Mouse (Mus musculus): ENCODE results near the gene Myo5c.
A peak's percentile ranks its signal among the peaks of the same experiment; 100 is the strongest.

Myo5c gene

GRCm38 (mm10) chr9:75275051-75275450, 43.2 kb downstream of the Myo5c start:
- DNase-seq (ENCODE audit: low read depth, low spot score): no peak

DNA sequence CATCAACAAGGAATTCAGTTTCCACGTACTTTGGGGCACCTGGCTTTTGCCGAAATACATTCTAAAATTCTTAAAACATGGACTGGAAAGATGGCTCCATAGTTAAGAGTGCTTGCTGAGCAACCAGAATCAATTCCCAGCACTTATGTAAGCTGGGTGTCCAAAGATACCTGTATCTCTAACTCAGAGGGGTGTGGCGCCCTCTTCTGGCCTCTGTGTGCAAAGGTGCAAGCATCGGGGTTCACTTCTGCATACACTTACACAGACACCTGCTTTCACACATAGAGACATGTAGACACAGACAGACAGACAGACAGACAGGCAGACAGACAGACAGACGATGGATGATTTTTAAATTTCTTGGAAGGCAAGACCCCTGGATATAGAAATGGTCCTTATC, 49.0 kb downstream of the Myo5c start:
- peak; percentile 54 for DNase-seq (ENCODE audit: low read depth, low spot score)

DNA sequence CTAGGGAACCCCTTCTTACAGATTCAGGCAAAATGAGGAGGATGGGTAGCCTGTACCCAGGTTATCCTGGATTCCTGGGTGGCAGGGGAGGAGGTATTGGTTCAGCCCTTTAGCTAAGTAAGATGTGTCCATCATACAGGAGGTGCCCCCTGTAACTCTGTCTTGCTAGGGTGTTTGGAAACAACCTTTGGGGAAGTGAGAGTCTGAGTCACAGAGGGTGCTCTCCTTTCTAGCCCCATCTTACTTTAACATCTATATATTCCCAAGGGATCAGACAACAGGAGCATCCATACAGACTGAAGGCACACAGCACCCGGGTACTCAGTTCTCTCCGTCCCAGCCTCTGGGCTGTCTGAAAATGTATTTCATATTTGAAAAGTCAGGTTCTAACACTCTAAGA, 50.4 kb downstream of the Myo5c start:
- no peak for DNase-seq (ENCODE audit: low read depth, low spot score)

- peak; percentile 77 for DNase-seq (ENCODE audit: low read depth, low spot score)
Measured at GRCm38 (mm10) chr9:75282830-75283229, 51.0 kb downstream of the Myo5c start.

- DNase-seq (ENCODE audit: low read depth, low spot score): no peak
Measured at GRCm38 (mm10) chr9:75283636-75284035, 51.8 kb downstream of the Myo5c start.

GRCm38 (mm10) chr9:75285363-75285762, 53.5 kb downstream of the Myo5c start:
- peak; percentile 36 for DNase-seq (ENCODE audit: low read depth, low spot score)

GRCm38 (mm10) chr9:75287636-75288035, 55.8 kb downstream of the Myo5c start:
- DNase-seq (ENCODE audit: low read depth, low spot score): peak; percentile 60

- DNase-seq (ENCODE audit: low read depth, low spot score): peak; percentile 73
Measured at GRCm38 (mm10) chr9:75289545-75289944, 57.7 kb downstream of the Myo5c start.

DNA sequence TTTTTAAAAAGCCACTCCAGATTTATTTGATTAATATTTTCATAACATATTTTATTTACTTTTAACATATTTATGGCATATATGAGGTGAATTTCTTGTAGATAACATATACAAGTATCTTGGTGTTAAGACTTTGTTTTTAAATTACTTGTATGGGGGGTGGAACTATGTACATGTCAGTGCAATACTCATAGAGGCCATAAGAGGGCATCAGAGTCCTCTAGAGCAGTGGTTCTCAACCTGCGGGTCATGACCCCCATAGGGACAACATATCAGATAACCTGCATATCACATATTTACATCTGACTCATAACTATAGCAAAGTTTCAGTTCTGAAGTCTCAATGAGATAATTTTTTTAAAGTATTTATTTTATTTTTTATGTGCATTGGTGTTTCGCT, 67.5 kb downstream of the Myo5c start:
- peak; percentile 70 for DNase-seq (ENCODE audit: low read depth, low spot score)

DNA sequence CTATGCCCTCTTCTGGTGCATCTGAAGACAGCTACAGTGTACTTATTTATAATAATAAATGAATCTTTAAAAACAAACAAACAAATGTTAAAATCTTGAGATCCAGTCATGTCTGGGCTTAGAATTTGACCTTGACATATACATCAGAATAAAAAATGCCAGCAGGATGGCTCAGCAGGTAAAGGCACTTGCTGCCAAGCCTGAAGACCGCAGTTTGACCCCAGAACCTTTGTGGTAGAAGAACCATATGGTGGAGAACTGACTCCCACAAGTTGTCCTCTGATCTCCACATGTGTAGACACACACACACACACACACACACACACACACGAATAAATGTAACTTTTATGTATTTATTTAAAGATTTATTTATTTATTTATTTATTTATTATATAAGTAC, 71.2 kb downstream of the Myo5c start:
- peak; percentile 62 for DNase-seq (ENCODE audit: low read depth, low spot score)

DNA sequence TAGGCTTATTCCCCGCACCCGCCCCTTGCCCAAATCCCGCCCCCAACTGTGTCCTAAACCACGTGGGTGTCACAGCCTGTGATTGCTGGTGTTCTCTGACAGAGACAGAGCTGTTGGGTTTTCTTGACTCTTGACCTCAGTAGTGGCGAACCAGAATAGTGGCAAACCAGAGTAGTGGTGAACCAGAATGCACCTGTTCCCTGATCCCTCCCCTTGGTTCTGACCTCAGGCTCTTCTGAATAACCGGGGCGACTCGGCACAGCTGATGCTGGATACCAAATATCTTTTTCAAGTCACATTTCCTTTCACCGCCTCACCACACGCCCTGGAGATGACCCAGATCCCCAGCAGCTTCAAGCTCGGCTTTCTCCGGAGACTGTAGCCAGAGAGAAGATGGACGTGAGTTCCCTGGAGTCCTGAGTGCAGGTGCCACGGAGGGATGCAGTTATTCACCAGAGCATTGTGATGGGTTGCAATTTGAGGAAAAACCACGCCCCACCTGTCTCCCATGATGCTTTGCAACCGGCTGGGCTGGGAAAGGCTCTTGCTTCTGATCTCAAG, 72.0 kb downstream of the Myo5c start:
- peak; percentile 97 for DNase-seq (ENCODE audit: low read depth, low spot score)

DNA sequence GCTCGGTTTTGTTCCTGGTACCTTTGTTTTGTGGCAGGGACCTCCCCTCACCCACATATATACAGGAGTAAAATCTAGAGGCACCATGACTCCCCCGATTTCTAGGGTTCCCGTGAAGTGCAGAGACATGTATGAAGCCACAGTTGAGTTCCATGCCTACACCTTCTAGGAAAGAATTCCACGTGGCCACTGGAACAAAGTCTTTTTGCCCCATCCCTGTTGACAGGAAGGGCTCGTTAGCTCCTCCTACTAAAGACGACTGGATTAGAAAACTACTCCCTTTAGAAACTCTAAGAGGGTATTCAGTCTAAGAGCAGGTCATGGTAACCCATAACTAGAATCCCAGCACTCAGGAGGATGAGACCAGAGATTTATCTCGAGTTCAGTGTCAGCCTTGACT, 72.5 kb downstream of the Myo5c start:
- peak; percentile 91 for DNase-seq (ENCODE audit: low read depth, low spot score)

GRCm38 (mm10) chr9:75306126-75306898, 74.5 kb downstream of the Myo5c start, which contains the start of gene Gnb5:
TSS of gene Gnb5 (plus strand) at chr9:75306288.
- DNase-seq (ENCODE audit: low read depth, low spot score): no peak

- DNase-seq (ENCODE audit: low read depth, low spot score): no peak
Measured at GRCm38 (mm10) chr9:75307015-75307414, 75.2 kb downstream of the Myo5c start.

DNA sequence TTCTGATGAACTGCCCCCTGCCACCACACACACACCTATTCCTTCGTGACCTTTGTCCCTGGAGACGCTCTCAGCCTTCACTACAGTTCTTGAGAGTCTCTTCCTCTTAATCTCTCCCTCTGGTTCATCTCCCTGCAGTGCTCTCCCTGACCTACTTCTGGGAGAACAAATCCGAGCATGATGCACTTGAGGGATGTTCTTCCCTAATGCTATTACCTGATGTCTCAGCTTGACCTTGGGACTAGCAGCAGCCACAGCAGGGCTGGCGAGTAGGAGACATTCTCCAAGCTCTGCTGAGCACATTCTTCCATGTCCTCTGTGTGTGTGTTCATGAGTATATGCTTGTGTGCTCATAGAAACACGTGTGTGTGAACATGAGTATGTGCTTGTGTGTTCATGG, 76.8 kb downstream of the Myo5c start:
- no peak for DNase-seq (ENCODE audit: low read depth, low spot score)

GRCm38 (mm10) chr9:75312008-75312407, 80.2 kb downstream of the Myo5c start:
- DNase-seq (ENCODE audit: low read depth, low spot score): peak; percentile 86

DNA sequence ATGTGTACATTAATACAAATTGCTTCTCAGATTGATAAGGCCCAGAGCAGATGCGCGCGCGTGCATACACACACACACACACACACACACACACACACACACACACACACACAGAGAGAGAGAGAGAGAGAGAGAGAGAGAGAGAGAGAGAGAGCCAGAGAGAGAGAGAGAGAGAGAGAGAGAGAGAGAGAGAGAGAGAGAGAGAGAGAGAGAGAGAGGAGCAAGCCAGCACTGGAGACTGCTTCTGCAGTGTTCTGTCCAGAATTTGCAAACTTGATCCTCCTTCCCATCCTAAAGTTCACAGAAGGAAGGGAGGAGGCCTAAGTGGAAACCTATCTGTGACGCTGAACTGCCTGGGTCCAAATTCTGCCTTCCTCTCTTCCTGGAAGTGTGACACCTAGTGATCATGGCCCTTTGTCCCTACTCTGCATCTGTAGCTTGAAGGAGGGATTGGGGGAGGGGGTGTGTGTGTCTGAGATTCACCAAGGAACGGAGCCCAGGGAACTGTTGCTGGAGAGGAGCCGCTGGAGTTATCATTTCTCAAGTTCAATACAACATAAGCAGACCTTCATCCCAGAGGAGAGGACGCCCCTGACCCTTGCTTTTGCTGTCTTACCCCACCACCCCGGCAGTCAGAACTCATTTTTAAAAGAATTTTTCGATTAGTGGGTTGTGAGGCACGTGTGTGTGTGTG, 81.5 kb downstream of the Myo5c start:
- DNase-seq (ENCODE audit: low read depth, low spot score): peak; percentile 42

DNA sequence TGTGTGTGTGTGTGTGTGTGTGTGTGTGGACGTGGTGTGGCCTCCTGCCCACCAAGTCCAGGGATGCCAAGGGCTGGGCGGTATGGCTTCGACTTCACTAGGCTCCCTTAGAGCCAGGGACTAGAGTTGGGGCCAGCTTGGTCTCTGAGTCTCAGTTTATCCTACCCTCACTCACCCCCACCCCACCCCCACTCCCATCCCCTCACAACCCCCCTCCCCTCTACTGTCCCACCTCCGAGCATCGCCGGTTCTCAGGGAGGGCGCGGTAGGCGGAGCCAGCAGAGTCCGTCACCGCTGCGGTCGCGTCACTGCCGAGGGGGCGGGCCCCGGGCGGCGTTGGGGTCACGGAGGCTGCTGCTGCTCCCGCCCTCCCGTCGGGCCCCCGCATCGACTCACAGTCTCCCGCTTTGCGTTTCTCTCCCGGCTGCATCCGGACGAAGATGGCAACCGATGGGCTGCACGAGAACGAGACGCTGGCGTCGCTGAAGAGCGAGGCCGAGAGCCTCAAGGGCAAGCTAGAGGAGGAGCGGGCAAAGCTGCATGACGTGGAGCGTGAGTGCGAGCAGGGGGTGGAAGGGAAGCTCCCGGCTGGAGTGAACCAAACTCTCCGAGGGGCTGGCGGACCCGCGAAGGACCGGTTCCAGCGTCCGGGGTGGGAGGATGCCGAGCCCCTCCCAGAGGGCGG, 82.2 kb downstream of the Myo5c start:
- peak; percentile 82 for DNase-seq (ENCODE audit: low read depth, low spot score)

- no peak for DNase-seq (ENCODE audit: low read depth, low spot score)
Measured at GRCm38 (mm10) chr9:75314517-75315105, 82.8 kb downstream of the Myo5c start.

DNA sequence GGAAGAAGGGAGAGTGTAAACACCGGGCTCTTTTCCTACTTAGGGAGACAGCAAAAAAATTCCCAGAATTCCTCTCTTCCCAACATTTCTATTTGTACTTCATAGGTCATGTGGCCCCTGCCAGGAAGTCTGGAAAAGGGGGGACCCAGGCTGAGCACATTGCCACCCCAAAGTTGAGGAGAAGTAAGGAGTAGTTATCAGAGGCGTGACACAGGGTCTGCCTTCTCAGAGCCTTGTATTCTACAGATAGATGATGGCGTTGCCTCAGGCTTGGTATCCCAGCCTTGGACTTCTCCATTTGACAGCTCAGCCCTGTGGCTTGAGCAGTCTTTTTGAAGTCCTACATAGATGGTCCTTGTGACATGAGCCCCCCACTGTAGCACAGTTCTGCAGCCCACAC, 83.4 kb downstream of the Myo5c start:
- DNase-seq (ENCODE audit: low read depth, low spot score): no peak

DNA sequence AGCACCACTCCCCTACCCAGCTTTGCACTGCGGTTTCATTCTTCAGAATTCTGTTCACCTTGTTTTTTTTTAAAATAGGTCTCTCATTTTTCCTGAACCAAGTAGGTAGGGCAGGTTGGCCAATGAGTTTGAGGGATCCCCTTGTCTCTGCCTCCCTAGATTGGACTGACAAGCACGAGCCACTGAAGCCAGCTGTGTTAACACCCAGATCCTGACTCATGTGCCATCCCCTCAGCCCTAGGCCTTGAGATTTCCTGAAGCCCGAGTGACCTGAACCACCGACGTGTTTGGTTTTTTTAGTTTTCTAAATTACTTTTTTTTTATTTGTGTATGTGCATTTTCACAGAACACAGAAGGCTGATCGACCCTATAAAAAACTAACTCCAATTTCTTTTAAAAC, 85.0 kb downstream of the Myo5c start:
- DNase-seq (ENCODE audit: low read depth, low spot score): no peak

- no peak for DNase-seq (ENCODE audit: low read depth, low spot score)
Measured at GRCm38 (mm10) chr9:75318196-75318595, 86.4 kb downstream of the Myo5c start.

Measured in R1 (cell line).